ENCODE assay signal across 8 mouse cellular contexts in the genomic region with DNA sequence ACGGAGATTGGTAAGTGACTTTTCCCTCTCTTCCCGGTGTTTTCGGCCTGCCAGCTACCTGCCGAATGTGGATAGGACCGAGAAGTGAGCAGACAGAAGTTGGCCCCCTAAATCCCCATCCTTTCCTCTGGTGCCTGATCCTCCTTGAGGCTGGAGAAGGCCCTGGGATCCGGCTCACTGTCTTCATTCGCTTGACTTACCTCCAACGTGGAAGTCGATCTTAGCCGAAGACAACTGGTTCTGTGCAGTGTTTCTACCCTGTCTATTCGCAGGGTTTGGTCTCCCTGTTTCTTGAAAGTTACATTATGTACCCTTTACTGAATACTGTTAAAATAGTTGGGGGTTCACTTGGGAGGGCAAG. TPM values are rescaled to one million over a fixed set of nuclear protein-coding genes. Genes with fewer than 3 reads are reported as not detected.
DNase-seq lines count a peak whose midpoint lies in the region; ATAC-seq and TF ChIP-seq lines count a peak whose summit lies in the region.

No protein-coding gene starts in this region.

- DNase-seq in heart, adult 9 months (ENCODE audit: low spot score in 2 of 2): no peak
- DNase-seq in MEL (ENCODE audit: low read depth, low spot score): no peak
- no peak for DNase-seq in hindbrain, embryonic 10.5 days (ENCODE audit: low spot score)
- DNase-seq in left cerebral cortex, postnatal 25 days (ENCODE audit: low spot score in 2 of 2): no peak
- no peak for DNase-seq in spleen, adult 12 weeks (ENCODE audit: low spot score)
- no peak for DNase-seq in adrenal gland, postnatal 4 days (ENCODE audit: low spot score in 2 of 2)

- intact Hi-C loops in left cerebral cortex, postnatal 25 days (cut with DNase I): no loop called here

- H3K4me1 ChIP-seq in heart, embryonic 13.5 days: peaks cover 12% of the 10 kb centered on the region
- peaks cover 2 to 5% of the 10 kb centered on the region in 2 experiments; a peak in 3 of 4 replicates for H3K4me1 ChIP-seq in MEL (ENCODE audit: control insufficient read depth in 1 of 2, insufficient read depth in 2 of 2, low read length in 2 of 2)
- H3K4me1 ChIP-seq in hindbrain, embryonic 10.5 days (replicated peaks): peaks cover 22% of the 10 kb centered on the region; the same call in 1 of the 2 replicates

- no peak for TF ChIP-seq CTCF in MEL (IDR thresholded peaks at IDR 0.05 in 2 of 3, conservative IDR thresholded peaks at IDR 0.05 in 1 of 3; ENCODE audit: control insufficient read depth in 1 of 3, insufficient read depth in 1 of 3, low read depth in 2 of 3, low read length in 3 of 3, poor library complexity in 1 of 3, severe bottlenecking in 1 of 3)

- peak overlapping the region; percentile 77 for H3K4me2 ChIP-seq in heart, embryonic 13.5 days

- ATAC-seq in heart, embryonic 13.5 days (ENCODE audit: extremely low read depth, insufficient number of reproducible peaks, low FRiP score, low TSS enrichment): no peak
- ATAC-seq in megakaryocyte-erythroid progenitor cell, adult 5-6 weeks (replicated peaks; ENCODE audit: low FRiP score, low TSS enrichment, poor library complexity, severe bottlenecking): peak; percentile 78

- under 1% methylated on average over 11 of the region's 11 CpGs for WGBS in heart, embryonic 13.5 days
- WGBS in hindbrain, embryonic 10.5 days: under 1% methylated on average over 11 of the region's 11 CpGs

- H3K27me3 ChIP-seq in heart, embryonic 13.5 days (replicated peaks): no peaks in the 10 kb centered on the region
- no peaks in the 10 kb centered on the region for H3K27me3 ChIP-seq in MEL (ENCODE audit: control insufficient read depth in 1 of 2, insufficient read depth in 2 of 2, low read length in 2 of 2)
- no peaks in the 10 kb centered on the region for H3K27me3 ChIP-seq in hindbrain, embryonic 10.5 days (ENCODE audit: insufficient read depth, poor library complexity, severe bottlenecking)

- no peak; a peak in 1 of 4 replicates for TF ChIP-seq POLR2A in MEL (IDR thresholded peaks at IDR 0.05; ENCODE audit: control insufficient read depth in 1 of 2, insufficient read depth in 1 of 2, low read depth in 1 of 2, low read length in 2 of 2, poor library complexity in 1 of 2)

- no peak for TF ChIP-seq EP300 in MEL (IDR thresholded peaks at IDR 0.05; ENCODE audit: low read depth in 1 of 2, low read length in 2 of 2)

- peaks cover 18% of the 10 kb centered on the region for H3K79me2 ChIP-seq in MEL (ENCODE audit: control insufficient read depth, insufficient read depth, low read length, poor library complexity)

- peak overlapping the region; percentile 95 for H3K9ac ChIP-seq in heart, embryonic 13.5 days
- H3K9ac ChIP-seq in MEL (ENCODE audit: control insufficient read depth, low read depth, low read length, poor library complexity, severe bottlenecking): peak overlapping the region; percentile 81

- H3K27ac ChIP-seq in heart, embryonic 13.5 days (replicated peaks): peak overlapping the region; percentile 90
- peak overlapping the region; percentile 36 for H3K27ac ChIP-seq in MEL (ENCODE audit: control insufficient read depth, low read depth, low read length)
- H3K27ac ChIP-seq in hindbrain, embryonic 10.5 days: peak overlapping the region; percentile 95

- no peaks in the 10 kb centered on the region for H3K9me3 ChIP-seq in heart, embryonic 13.5 days
- no peaks in the 10 kb centered on the region for H3K9me3 ChIP-seq in MEL (replicated peaks; ENCODE audit: insufficient read depth, low read length)
- no peaks in the 10 kb centered on the region for H3K9me3 ChIP-seq in hindbrain, embryonic 10.5 days

- peak overlapping the region; percentile 99 for H3K4me3 ChIP-seq in heart, embryonic 13.5 days
- peak overlapping the region; percentile 60 to 91 for H3K4me3 ChIP-seq in MEL (ENCODE audit: control insufficient read depth in 1 of 2, insufficient read depth in 1 of 2, low read depth in 2 of 2, low read length in 2 of 2)
- peak overlapping the region; percentile 92 for H3K4me3 ChIP-seq in hindbrain, embryonic 10.5 days

- no peak for TF ChIP-seq RAD21 in MEL (IDR thresholded peaks at IDR 0.05; ENCODE audit: low read depth, low read length)

- H3K36me3 ChIP-seq in heart, embryonic 13.5 days: no peaks in the 10 kb centered on the region
- peaks cover 0 to 17% of the 10 kb centered on the region in 2 experiments; a peak in 2 of 4 replicates for H3K36me3 ChIP-seq in MEL (ENCODE audit: control insufficient read depth in 1 of 2, insufficient read depth in 2 of 2, low read length in 2 of 2)
- H3K36me3 ChIP-seq in hindbrain, embryonic 10.5 days: 0 out of 2 replicates have a peak, but pooled peaks cover 5% of the 10 kb centered on the region

TF ChIP-seq in MEL, 35 proteins besides CTCF, POLR2A, EP300 and RAD21:
- no peak for TF ChIP-seq CHD1 (IDR thresholded peaks at IDR 0.05; ENCODE audit: low read depth, low read length)
- no peak for TF ChIP-seq BHLHE40 (IDR thresholded peaks at IDR 0.05; ENCODE audit: borderline replicate concordance, low read depth, low read length)
- TF ChIP-seq ZKSCAN1 (IDR thresholded peaks at IDR 0.05; ENCODE audit: low read depth, low read length): no peak
- no peak for TF ChIP-seq MYC (IDR thresholded peaks at IDR 0.05; ENCODE audit: low read depth, low read length)
- TF ChIP-seq JUND (IDR thresholded peaks at IDR 0.05; ENCODE audit: low read depth, low read length): no peak
- TF ChIP-seq ELF1 (IDR thresholded peaks at IDR 0.05; ENCODE audit: low read depth, low read length): no peak
- TF ChIP-seq TAL1 (IDR thresholded peaks at IDR 0.05; ENCODE audit: low read length): no peak
- TF ChIP-seq MAX (IDR thresholded peaks at IDR 0.05; ENCODE audit: low read length): no peak
- no peak for TF ChIP-seq NRF1 (IDR thresholded peaks at IDR 0.05; ENCODE audit: insufficient read depth, low read depth, low read length, poor library complexity, severe bottlenecking)
- TF ChIP-seq MAFK (IDR thresholded peaks at IDR 0.05; ENCODE audit: borderline replicate concordance, low read depth, low read length): no peak
- no peak for TF ChIP-seq KAT2A (conservative IDR thresholded peaks at IDR 0.05; ENCODE audit: low read depth, low read length)
TF ChIP-seq in MEL: peak in this region for 0.

RNA-seq across cellular contexts. Expression of a gene that starts 0.3 kb away (rescaled TPM):
- 4.9 and 5.5 TPM in 2 replicates for polyA plus RNA-seq in heart, embryonic 13.5 days (2015; fragmentation: Nextera tagmentation; extraction: Ambion mirVana)
- 4.0 TPM in 2 replicates for total RNA-seq in MEL (2012; rRNA removed)
- 1 to 10 TPM in 1 of 2 experiments, not detected in 1; 1.6 TPM for polyA plus RNA-seq in MEL (2012; ENCODE audit: insufficient read depth in 1 of 2, insufficient read length in 2 of 2, low read depth in 1 of 2, low replicate concordance in 2 of 2, missing spikeins in 1 of 2)
- 9.3 and 10.3 TPM in 2 replicates for polyA plus RNA-seq in hindbrain, embryonic 10.5 days (2016; fragmentation: Nextera tagmentation; extraction: Ambion mirVana)
- total RNA-seq in megakaryocyte-erythroid progenitor cell, adult 5-6 weeks (2014; fragmentation: Nextera tagmentation): 8.7 and 13.4 TPM in 2 replicates
- total RNA-seq in megakaryocyte-erythroid progenitor cell, adult 5-6 weeks (2017): 2.2 and 9.8 TPM in 2 replicates
- 10 to 100 TPM; 25.4 to 25.5 TPM for total RNA-seq in left cerebral cortex, postnatal 25 days (2021)
- total RNA-seq in adrenal gland, postnatal 4 days (2021): 10 to 100 TPM; 10.8 to 14.1 TPM

RNA-seq across cellular contexts. Expression of a gene that starts 0.3 kb away (rescaled TPM):
- 24.4 and 24.5 TPM in 2 replicates for polyA plus RNA-seq in heart, embryonic 13.5 days (2015; fragmentation: Nextera tagmentation; extraction: Ambion mirVana)
- 16.9 and 17.1 TPM in 2 replicates for total RNA-seq in MEL (2012; rRNA removed)
- 10 to 100 TPM in 1 of 2 experiments, not detected in 1; 20.9 TPM for polyA plus RNA-seq in MEL (2012; ENCODE audit: insufficient read depth in 1 of 2, insufficient read length in 2 of 2, low read depth in 1 of 2, low replicate concordance in 2 of 2, missing spikeins in 1 of 2)
- 28.0 and 42.8 TPM in 2 replicates for polyA plus RNA-seq in hindbrain, embryonic 10.5 days (2016; fragmentation: Nextera tagmentation; extraction: Ambion mirVana)
- total RNA-seq in megakaryocyte-erythroid progenitor cell, adult 5-6 weeks (2014; fragmentation: Nextera tagmentation): 32.5 and 42.9 TPM in 2 replicates
- 36.7 and 42.2 TPM in 2 replicates for total RNA-seq in megakaryocyte-erythroid progenitor cell, adult 5-6 weeks (2017)
- 10 to 100 TPM; 19.3 to 24.7 TPM for total RNA-seq in left cerebral cortex, postnatal 25 days (2021)
- total RNA-seq in adrenal gland, postnatal 4 days (2021): 10 to 100 TPM; 17.3 to 19.5 TPM

Comparison
In these comparisons a context has a peak if more than half of its experiments do, and no peak if none do; other contexts are left out.
1. H3K27ac ChIP-seq: peak in every context shown above with its lines; median percentile 95 in hindbrain, embryonic 10.5 days; 90 in heart, embryonic 13.5 days; 36 in MEL.